Mouse (Mus musculus) Muller cell, postnatal 12 days (primary cell): ENCODE measurements around the gene Lmntd2.

ENCODE experiments used
- DNase-seq: peaks from one replicate; pipeline ENCODE4 v3.0.0-alpha.2; 2015; ENCODE audit errors: inconsistent ontology term

The Lmntd2 gene

DNA sequence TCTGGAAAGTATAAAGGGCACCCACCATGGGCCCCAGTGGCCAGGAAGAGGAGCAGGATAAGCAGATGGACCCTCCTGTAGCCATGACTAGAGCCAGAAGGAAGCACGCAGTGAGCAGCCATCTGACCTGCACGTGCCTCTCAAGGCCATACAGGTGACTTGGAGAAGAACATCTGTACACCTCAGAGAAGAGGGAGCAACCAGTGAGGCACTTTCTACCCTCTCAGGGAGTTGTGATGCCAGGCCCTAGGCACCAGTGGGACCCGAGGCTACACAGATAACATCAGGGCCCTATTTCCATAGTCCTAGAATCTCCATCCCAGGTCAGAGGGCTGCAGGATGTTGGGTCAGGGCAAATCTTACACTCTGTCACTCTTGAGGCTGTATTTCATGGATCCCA, 23.7 kb downstream of the Lmntd2 start:
- no peak for DNase-seq

DNA sequence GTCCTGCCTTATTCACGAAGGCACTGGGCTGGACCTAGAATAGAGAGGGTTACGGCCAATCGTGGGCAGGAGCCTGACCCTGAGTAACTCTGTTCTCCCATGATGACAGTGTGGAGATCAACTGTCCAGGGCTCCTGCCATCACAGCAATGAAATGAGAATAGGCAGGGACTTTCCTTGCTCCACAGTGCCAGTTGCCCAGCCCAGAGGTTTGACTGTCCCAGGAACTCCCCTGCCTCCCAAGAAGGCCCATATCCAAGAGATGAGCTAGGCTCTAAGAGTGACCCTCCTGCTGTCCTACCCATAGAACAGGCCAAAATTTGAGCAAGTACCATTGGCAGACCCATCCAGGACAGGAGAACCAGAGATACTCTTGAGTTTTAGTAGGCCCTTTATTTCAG, 25.1 kb downstream of the Lmntd2 start:
- no peak for DNase-seq

DNA sequence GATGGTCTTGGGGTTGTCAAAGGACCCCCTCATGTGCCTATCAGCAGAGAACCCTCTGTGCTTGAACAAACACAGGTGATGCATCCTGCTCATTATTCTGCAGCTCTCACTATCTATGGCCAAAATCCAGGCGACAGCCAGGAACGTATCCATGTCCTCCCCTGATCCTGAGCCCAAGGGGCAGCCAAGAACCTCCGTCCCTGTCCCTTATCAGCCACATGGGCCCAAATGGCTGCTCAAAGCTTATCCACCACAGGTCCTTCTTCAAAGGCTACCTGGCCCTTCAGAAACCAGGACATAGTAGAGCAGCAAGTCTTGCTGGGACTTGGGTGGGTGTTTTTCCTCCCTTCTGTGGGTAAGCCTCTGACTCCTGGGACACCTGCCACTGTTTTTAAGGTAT, 25.7 kb downstream of the Lmntd2 start:
- DNase-seq: no peak

DNA sequence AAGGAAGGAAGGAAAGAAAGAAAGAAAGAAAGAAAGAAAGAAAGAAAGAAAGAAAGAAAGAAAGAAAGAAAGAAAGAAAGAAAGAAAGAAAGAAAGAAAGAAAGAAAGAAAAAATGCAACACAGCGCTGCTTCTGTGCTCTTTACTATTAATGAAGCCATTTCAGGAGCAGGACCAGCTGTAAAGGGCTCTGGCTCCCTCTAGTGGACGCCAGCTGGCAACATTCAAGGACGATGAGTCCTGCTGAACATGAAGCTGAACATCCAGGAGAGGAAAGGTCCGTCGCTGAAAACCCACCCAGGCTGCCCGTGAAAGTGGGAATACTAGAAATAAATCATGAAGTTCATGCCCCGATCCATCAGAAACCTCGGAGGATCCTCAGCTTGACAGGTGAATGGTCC, 37.7 kb downstream of the Lmntd2 start:
- DNase-seq: peak; percentile 69

DNA sequence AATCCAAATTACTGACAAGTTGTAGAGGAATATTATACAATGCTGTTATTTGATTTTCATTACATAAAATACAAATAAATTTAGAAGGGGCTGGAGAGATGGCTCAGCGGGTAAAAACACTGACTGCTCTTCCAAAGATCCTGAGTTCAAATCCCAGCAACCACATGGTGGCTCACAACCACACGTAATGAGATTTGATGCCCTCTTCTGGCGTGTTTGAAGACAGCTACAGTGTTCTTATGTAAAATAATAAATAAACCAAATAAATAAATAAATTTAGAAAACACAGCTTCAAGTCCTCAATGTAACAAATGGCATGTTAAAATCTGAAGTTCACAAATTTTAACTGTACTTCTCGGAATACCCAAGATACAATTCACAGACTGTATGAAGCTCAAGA, 38.8 kb downstream of the Lmntd2 start:
- no peak for DNase-seq

DNA sequence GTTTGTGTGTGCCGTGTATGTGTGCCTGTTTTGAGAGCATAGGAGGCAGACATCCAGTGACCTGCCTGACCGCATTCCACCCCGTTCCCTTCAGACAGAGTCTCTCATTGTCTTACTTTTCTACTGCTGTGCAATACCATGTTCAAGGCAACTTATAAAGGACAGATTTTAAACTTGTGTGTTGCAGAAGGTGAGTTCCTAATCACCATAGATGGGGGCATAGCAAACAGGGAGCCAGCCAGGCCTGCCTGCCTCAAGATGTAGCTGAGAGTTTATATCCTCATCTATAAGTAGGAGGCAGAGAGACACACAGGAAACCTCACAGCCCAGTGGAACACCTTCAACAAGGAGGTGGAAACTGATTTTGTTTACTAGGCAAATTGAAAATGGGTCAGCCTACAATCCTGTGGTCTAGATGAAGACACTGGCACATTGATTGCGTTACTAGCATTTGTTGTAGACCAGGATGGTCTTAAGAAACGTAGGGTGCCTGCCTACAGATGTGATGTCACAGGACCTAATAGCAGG, 40.5 kb downstream of the Lmntd2 start:
- DNase-seq: peak; percentile 14

DNA sequence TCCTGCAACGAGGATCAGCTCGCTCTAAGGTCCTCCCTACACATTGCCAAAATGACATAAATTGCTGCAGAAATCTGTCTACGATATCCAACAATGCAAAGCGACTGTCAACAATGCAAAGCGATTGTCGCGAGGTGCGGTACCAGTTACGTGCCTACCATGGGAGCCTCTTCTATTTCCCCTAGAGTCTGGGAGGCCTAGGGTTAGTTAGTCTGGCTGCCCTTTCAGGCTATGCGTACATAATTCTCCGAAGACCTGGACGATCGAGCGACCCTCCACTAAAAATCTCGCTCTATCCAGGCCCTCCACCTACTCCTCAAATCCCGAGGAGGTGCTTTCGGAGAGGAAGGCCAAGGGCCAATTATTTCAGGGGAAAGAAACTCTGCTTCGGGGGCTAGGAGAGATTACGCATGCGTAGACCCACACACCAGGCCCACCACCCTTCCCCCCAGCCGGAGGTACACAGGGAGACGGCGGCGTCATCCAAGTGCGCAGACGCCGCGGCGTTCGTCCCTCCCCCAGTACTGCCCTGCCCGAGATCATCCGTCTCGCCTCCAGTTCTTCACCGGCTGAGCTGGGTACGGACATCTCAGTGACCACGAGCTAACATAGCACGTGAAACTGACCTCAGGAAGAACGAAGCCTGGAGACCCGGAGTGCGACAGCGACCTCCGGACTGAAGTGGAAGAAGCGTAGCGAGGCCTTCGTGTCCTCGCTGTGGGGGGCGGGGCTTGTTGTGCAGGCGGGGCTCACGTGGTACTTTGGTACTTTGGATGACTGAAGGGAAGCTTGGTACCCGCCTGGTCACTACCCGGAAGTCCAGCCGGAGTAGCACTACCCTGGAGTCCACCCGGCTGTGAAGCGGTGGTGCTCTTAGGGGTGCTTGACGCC, 41.5 kb downstream of the Lmntd2 start, which contains the start of gene Rnh1:
Gene Rnh1, minus strand, starts transcription at position 742 of the 891 bp plus-strand sequence.
- DNase-seq: peak; percentile 98

DNA sequence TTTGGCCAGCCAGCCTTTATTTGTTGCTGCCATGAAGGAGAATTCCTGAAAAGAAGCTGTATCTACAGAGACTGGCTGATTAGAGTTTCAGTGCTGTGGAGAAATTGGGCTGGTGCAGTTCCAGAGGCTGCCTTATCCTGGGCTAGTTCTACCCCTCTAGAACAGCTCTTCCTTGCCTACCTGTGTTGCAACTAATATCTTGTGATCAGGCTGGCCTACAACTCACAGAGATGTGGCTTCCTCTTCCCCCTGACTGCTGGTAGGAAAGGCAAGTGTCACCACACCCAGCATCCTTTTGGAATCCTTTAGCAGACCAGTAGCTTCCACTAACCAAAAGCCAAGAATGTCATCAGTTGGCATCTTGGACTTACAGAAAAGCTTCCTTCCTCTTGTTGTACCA, 44.0 kb downstream of the Lmntd2 start:
- no peak for DNase-seq

DNA sequence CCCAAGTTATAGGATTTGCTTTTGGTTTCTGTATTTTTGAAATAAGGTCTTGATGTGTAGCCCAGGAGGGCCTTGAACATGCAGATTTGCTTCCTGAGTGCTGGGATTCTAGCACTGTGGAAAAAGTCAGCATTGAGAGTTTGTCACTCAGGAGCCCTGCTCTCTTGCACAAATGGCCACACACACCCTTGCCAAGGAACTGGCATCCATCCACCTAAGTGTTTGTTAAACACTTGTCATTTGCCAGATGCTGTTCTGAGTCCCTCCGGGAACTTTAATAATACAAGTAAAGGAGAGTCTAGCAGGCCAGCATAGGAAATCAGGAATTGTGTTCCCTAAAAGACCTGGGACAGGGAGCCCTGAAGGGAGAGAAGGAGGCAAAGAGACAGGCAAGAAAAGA, 44.6 kb downstream of the Lmntd2 start:
- DNase-seq: no peak

DNA sequence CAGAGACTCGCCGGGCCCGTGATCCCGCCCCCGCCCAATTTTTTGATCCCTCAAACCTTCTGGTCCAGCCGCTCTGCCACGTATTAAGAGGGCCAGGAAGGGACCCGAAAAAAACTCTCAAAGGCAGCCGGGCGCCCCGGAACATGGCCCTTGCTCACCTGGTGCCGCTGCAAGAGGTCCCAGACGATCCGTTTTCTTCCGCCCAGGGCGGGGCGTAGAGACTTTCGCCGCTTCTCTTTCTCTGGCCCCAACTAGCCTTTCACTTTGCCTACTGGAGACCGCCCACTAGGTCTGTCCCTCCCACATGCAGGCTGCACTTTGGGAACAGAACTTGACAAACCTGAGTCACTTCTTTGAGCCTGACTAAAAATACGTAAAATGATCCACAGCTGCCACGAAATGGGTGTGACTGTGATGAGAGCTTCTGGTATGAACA, 45.3 kb downstream of the Lmntd2 start:
- DNase-seq: no peak

DNA sequence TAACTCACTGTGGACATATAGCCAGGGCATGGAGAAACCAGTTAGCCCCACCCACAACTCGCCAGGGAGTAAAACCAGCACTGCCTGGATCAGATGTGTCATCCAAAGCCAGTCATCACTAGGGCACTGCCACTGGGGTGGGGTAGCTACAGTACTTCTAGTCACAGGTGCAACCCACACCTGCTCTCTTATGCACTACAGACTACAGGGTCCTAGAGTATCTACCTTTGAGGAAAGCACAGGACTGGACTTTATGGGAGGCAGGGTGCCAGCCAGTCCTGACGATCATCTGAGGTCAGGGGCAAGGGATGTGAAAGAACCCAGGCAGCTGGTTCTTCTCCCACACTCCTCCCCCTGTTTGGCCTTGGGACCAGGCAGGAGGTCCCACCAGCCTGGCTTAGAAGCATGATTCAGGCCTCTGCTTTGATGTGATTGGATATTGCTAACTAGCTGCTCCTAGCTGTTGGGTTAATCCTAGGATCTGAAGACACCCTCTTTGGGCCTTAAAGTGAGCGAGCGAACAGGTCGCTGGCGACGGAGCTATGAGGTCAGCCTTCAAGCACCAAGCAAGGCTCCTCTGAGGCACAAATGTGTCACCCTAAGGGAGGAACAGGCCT, 45.9 kb downstream of the Lmntd2 start:
- DNase-seq: peak; percentile 81

DNA sequence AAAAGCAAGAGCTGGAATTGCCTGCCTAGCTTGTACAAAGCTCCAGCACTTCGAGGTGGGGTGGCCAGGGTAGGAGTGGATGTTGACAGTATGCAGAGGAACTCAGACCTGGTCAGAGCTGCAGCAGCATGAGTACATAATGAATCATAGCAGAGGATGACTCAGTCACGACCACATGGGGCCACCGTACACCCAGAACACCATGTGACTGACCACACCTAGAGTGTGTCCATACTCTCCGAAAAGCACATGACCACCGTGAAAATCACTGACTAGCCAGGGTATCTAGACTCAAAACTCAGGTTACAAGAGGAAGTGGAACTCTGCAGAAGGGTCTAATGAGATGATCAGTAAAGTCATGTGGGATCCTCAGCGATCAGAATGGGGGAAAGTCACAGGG, 49.0 kb downstream of the Lmntd2 start:
- DNase-seq: peak; percentile 44

DNA sequence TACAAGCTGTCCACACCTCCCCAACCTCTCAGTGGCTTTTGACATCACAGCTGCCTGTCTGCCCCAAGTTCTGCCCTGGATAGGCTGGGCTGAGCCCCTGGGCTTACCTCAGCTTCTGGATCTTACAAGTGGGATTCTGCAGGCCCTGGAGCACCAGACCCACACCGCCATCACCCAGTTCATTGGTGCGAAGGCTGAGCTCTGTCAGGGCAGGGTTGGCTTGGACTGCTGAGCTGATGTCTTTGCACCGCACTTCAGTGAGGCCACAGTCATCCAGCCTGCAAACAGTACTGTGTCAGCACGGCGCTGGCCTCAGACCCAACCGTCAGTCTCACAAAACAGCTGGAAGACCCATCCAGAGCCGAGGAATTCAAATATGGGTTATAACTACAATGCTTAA, 49.5 kb downstream of the Lmntd2 start:
- no peak for DNase-seq
